Mouse (Mus musculus) forebrain, embryonic 16.5 days (tissue): ENCODE data around the gene She. TPM values are rescaled to one million over a fixed set of nuclear protein-coding genes. Genes with fewer than 3 reads are reported as not detected.

ENCODE experiments used
- ATAC-seq: fragments of 200-750 bp; cut with Nextera tagmentation; 2 replicates; pipeline ENCODE4 v1.8.0; 2017; ENCODE audit warnings: mild to moderate bottlenecking, moderate library complexity
- H3K27ac ChIP-seq: fragments of 300-500 bp; sonication (generic); 2 replicates; pipeline ENCODE4 v1.5.1; 2014; ENCODE audit warnings: low read length, control low read depth
- H3K27me3 ChIP-seq: fragments of 300-500 bp; sonication (generic); replicated peaks from 2 replicates; pipeline ENCODE4 v1.6.1; 2014; ENCODE audit warnings: low read length; ENCODE audit not compliant: control insufficient read depth, insufficient read depth
- H3K36me3 ChIP-seq: fragments of 300-500 bp; sonication (generic); 2 replicates; pipeline ENCODE4 v1.6.1; 2014; ENCODE audit not compliant: control insufficient read depth, insufficient read depth
- H3K4me1 ChIP-seq: fragments of 300-500 bp; sonication (generic); replicated peaks from 2 replicates; pipeline ENCODE4 v1.6.1; 2014; ENCODE audit warnings: low read length; ENCODE audit not compliant: control insufficient read depth, insufficient read depth
- H3K4me2 ChIP-seq: fragments of 300-500 bp; sonication (generic); 2 replicates; pipeline ENCODE4 v1.6.1; 2014; ENCODE audit warnings: mild to moderate bottlenecking, low read length, control low read depth
- H3K4me3 ChIP-seq: fragments of 300-500 bp; sonication (generic); replicated peaks from 2 replicates; pipeline ENCODE4 v1.5.1; 2014; ENCODE audit warnings: mild to moderate bottlenecking, low read length, control low read depth
- H3K9ac ChIP-seq: fragments of 300-500 bp; sonication (generic); replicated peaks from 2 replicates; pipeline ENCODE4 v1.6.1; 2014; ENCODE audit warnings: low read depth, low read length, control low read depth
- H3K9me3 ChIP-seq: fragments of 300-500 bp; sonication (generic); 2 replicates; pipeline ENCODE4 v1.6.1; 2016; ENCODE audit warnings: low read length; ENCODE audit not compliant: control insufficient read depth
- WGBS: fragments of 180-500 bp; shearing (Covaris S2); extraction: QIAGEN DNeasy Blood & Tissue Kit; methylation state at CpG from one replicate; pipeline ENCODE4 v1.1.7; 2014; 5-methylcytosine and 5-hydroxymethylcytosine counted together
- polyA plus RNA-seq: library from polyadenylated mRNA; unstranded; fragments of >200 nt; fragmentation: Nextera tagmentation; extraction: Ambion mirVana; gene quantifications from 2 replicates; pipeline ENCODE4 v1.2.1, GENCODE M21; 2015

Gene She
- polyA plus RNA-seq, 1 experiment from 2014 or later, result 1.4 TPM

- ATAC-seq, result no peak
- Histone ChIP-seq H3K9ac (no peak overlapping the region), H3K4me1 (no peaks in the 10 kb centered on the region), H3K4me3 (no peak overlapping the region), H3K27ac (no peak overlapping the region), H3K4me2 (no peak overlapping the region), H3K36me3 (no peaks in the 10 kb centered on the region), H3K27me3 (peaks cover 2% of the 10 kb centered on the region; the same call in 1 of the 2 replicates), H3K9me3 (no peaks in the 10 kb centered on the region)
- 57% methylated on average over 2 of the region's 2 CpGs for WGBS
Observed at GRCm38 (mm10) chr3:89823594-89823993, 7.6 kb upstream of the She start.

GRCm38 (mm10) chr3:89826295-89826694 lies 4.9 kb upstream of the She start:
- H3K9me3 ChIP-seq, result no peaks in the 10 kb centered on the region
- peaks cover 29% of the 10 kb centered on the region for H3K27me3 ChIP-seq
- no peak overlapping the region for H3K4me3 ChIP-seq
- WGBS, result 77% methylated on average over 3 of the region's 3 CpGs
- no peaks in the 10 kb centered on the region for H3K36me3 ChIP-seq
- no peak overlapping the region for H3K4me2 ChIP-seq
- no peak overlapping the region for H3K27ac ChIP-seq
- no peak for ATAC-seq
- no peak overlapping the region for H3K9ac ChIP-seq
- H3K4me1 ChIP-seq, result peaks cover 6% of the 10 kb centered on the region

- no peak overlapping the region for H3K4me2 ChIP-seq
- peaks cover 10% of the 10 kb centered on the region for H3K4me1 ChIP-seq
- no peak for ATAC-seq
- H3K9ac ChIP-seq, result no peak overlapping the region
- H3K27me3 ChIP-seq, result peaks cover 25% of the 10 kb centered on the region
- 58% methylated on average over 8 of the region's 8 CpGs for WGBS
- no peaks in the 10 kb centered on the region for H3K36me3 ChIP-seq
- no peaks in the 10 kb centered on the region for H3K9me3 ChIP-seq
- H3K4me3 ChIP-seq, result no peak overlapping the region
- no peak overlapping the region for H3K27ac ChIP-seq
Observed at GRCm38 (mm10) chr3:89835362-89835761, 4.2 kb downstream of the She start.

- Histone ChIP-seq H3K4me1 (no peaks in the 10 kb centered on the region), H3K9ac (no peak overlapping the region), H3K36me3 (no peaks in the 10 kb centered on the region), H3K9me3 (no peaks in the 10 kb centered on the region), H3K27me3 (no peaks in the 10 kb centered on the region), H3K27ac (no peak overlapping the region), H3K4me2 (no peak overlapping the region), H3K4me3 (no peak overlapping the region)
- WGBS, result 75% methylated on average over 4 of the region's 4 CpGs
- no peak for ATAC-seq
Observed at GRCm38 (mm10) chr3:89842258-89842657, 11.1 kb downstream of the She start.

GRCm38 (mm10) chr3:89843148-89843547 lies 12.0 kb downstream of the She start:
- H3K27ac ChIP-seq, result no peak overlapping the region
- H3K9me3 ChIP-seq, result no peaks in the 10 kb centered on the region
- H3K4me2 ChIP-seq, result no peak overlapping the region
- no peaks in the 10 kb centered on the region for H3K4me1 ChIP-seq
- ATAC-seq, result no peak
- H3K27me3 ChIP-seq, result no peaks in the 10 kb centered on the region
- H3K36me3 ChIP-seq, result no peaks in the 10 kb centered on the region
- 62% methylated on average over 9 of the region's 9 CpGs for WGBS
- H3K4me3 ChIP-seq, result no peak overlapping the region
- H3K9ac ChIP-seq, result no peak overlapping the region

GRCm38 (mm10) chr3:89845814-89846213 lies 14.6 kb downstream of the She start:
- Histone ChIP-seq H3K27ac (no peak overlapping the region), H3K4me1 (no peaks in the 10 kb centered on the region), H3K27me3 (no peaks in the 10 kb centered on the region), H3K9ac (no peak overlapping the region), H3K36me3 (no peaks in the 10 kb centered on the region), H3K4me3 (no peak overlapping the region), H3K9me3 (no peaks in the 10 kb centered on the region), H3K4me2 (no peak overlapping the region)
- WGBS, result 86% methylated on average over 9 of the region's 9 CpGs
- ATAC-seq, result no peak

- Histone ChIP-seq H3K4me1 (no peaks in the 10 kb centered on the region), H3K4me3 (no peak overlapping the region), H3K27ac (no peak overlapping the region), H3K27me3 (no peaks in the 10 kb centered on the region), H3K9ac (no peak overlapping the region), H3K4me2 (no peak overlapping the region), H3K36me3 (no peaks in the 10 kb centered on the region), H3K9me3 (no peaks in the 10 kb centered on the region)
- WGBS, result 85% methylated on average over 3 of the region's 3 CpGs
- ATAC-seq, result no peak
Observed at GRCm38 (mm10) chr3:89847126-89847525, 16.0 kb downstream of the She start.

- Histone ChIP-seq H3K4me2 (no peak overlapping the region), H3K27ac (no peak overlapping the region), H3K27me3 (no peaks in the 10 kb centered on the region), H3K4me1 (no peaks in the 10 kb centered on the region), H3K4me3 (no peak overlapping the region), H3K36me3 (no peaks in the 10 kb centered on the region), H3K9ac (no peak overlapping the region), H3K9me3 (no peaks in the 10 kb centered on the region)
- ATAC-seq, result no peak
- WGBS, result 91% methylated on average over 6 of the region's 6 CpGs
Observed at GRCm38 (mm10) chr3:89847596-89847995, 16.4 kb downstream of the She start.

GRCm38 (mm10) chr3:89848083-89848482 lies 16.9 kb downstream of the She start:
- no peak overlapping the region for H3K4me3 ChIP-seq
- no peak overlapping the region for H3K27ac ChIP-seq
- H3K36me3 ChIP-seq, result no peaks in the 10 kb centered on the region
- H3K9me3 ChIP-seq, result no peaks in the 10 kb centered on the region
- no peaks in the 10 kb centered on the region for H3K27me3 ChIP-seq
- 91% methylated on average over 6 of the region's 6 CpGs for WGBS
- no peak overlapping the region for H3K4me2 ChIP-seq
- ATAC-seq, result no peak
- no peak overlapping the region for H3K9ac ChIP-seq
- H3K4me1 ChIP-seq, result no peaks in the 10 kb centered on the region

- ATAC-seq, result no peak
- no peaks in the 10 kb centered on the region for H3K36me3 ChIP-seq
- no peak overlapping the region for H3K27ac ChIP-seq
- H3K4me2 ChIP-seq, result no peak overlapping the region
- no peaks in the 10 kb centered on the region for H3K27me3 ChIP-seq
- H3K9me3 ChIP-seq, result no peaks in the 10 kb centered on the region
- H3K4me3 ChIP-seq, result no peak overlapping the region
- no peaks in the 10 kb centered on the region for H3K4me1 ChIP-seq
- no peak overlapping the region for H3K9ac ChIP-seq
- 64% methylated on average over 5 of the region's 5 CpGs for WGBS
Observed at GRCm38 (mm10) chr3:89853752-89854151, 22.6 kb downstream of the She start.
